Mouse (Mus musculus): Measurements from ENCODE around the gene Tmem38b. TPM values are rescaled to one million over a fixed set of nuclear protein-coding genes. Genes with fewer than 3 reads are reported as not detected.
"Not testable (repeated sequence)": the region's sequence is repeated elsewhere in the genome, so short reads cannot be mapped to it uniquely, and the experiment has no call there.

Tmem38b gene
- 19.2 to 34.4 TPM (median 29.2 TPM) in 3 replicates for total RNA-seq (2017)

DNA sequence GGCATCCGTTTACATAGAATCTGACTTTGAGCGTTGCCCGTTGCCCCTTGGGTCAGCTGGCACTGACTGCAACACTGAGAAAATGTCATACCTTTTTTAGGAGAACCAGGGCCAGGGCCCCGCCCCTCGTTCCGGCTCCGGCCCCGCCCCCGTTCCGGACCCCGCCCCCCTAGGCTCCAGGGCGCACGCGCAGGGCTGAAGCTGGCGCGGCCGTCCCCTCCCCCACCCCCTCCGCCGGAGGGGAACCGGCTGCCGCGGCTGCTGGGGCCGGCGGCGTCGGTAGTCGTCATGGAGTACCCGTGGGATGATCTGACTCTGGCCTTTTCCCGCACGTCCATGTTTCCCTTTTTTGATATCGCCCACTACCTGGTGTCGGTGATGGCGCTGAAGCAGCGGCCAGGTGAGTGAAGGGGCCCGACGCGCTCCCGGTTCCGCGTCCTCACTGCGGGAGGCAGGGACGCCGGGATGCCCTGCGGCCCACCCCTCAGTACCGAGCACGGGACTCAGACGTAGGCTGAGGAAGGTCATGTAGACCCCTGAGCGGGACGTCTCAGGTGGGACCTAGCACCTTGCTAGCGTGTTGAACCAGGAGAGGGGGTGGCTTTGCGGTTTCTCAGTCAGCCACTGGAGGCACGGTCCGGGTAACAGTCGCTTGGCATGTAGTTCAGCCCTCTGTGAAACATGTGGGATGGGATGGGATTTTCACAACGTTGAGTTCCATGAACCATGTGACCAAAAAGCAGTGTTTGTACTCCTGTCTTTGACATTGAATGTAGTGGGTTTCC is at the start of gene Tmem38b:
Gene Tmem38b, plus strand, starts transcription at position 225 of the 785 bp plus-strand sequence.
- ATAC-seq (replicated peaks; ENCODE audit: insufficient number of reproducible peaks, low FRiP score, low TSS enrichment, poor library complexity, severe bottlenecking): peak; percentile 67

DNA sequence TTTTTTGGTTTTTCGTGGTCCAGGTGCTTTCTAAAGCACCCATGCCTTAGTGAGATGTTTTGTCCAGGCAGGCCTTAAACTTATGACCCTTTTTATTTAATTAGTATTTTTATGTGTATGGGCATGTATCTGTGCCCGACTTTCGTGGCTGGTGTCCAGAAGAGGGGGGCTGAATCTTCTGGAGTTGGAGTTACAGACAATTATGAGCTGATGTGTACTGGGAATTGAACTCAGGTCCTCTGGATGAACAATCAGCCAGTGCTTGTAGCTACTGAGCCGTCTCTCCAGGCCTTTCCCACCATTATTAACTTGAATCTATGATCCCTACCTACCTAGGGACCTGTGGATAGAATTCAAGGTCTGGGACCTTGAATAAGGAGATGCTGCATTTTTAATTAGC is 44.4 kb upstream of the Tmem38b start:
- no peak for ATAC-seq (replicated peaks; ENCODE audit: insufficient number of reproducible peaks, low FRiP score, low TSS enrichment, poor library complexity, severe bottlenecking)

DNA sequence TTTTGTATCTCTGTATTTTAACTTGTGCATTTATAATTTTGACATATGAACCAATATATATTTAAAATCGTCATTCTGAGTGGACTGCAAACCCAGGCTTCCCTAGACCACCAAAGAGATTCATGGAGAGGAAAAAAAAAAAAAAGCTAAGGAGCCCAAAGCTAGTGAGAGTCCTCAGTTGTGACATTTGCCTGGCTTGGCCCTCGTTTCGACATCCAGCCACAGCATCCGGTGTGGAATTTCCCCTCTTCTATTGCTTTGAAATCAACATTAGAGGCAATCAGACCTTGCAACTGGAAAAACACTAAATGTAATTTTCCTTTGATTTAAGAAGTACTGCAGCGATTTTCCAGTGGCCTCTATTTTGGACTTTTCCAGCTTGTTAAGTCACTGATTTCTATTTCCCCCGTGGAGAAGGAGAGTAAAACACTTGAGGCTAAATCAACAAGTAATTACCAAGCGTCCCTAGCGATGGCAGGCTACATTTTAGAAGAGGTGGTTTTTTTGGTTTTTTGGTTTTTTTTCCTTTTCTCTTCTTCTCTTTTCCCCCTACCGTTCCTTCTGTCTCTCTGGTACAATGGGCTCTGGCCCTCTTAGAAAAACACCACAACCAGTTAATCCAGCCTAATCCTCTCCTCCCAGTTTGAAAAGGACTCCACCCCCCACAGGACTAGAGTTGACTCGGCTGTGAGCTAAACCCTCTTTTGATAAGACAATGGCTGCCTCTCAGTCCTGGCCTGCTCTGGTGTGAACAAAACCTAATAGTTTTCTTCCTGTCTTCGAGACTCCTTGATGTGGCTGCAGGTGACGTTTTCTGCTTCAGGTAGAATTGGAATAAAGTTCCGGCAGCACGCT is 43.4 kb upstream of the Tmem38b start:
- no peak for ATAC-seq (replicated peaks; ENCODE audit: insufficient number of reproducible peaks, low FRiP score, low TSS enrichment, poor library complexity, severe bottlenecking)

DNA sequence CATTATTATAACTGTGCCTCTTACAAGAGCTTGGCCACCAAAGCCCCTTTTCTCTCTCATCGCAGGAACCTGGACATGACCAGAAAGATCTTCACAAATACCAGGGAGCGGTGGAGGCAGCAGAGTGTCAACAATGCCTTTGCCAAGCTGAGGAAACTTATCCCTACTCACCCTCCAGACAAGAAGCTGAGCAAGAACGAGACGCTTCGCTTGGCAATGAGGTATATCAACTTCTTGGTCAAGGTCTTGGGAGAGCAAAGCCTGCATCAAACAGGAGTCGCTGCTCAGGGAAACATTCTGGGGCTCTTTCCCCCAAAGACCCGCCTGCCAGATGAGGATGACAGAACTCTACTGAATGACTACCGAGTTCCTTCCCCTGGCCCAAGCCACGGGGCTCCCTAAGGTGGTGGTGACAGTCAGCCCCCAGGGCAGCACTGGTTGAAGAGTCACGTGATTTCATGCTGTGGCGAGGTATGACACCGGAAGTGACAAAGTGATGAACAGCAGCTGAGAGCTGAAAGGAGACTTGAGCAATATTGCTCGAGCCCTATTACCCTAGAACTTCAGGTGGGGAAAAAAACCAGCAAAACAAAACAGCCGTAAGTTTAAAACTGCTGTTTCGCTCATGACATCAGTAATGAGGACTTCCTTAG is 40.0 kb upstream of the Tmem38b start:
- no peak for ATAC-seq (replicated peaks; ENCODE audit: insufficient number of reproducible peaks, low FRiP score, low TSS enrichment, poor library complexity, severe bottlenecking)

DNA sequence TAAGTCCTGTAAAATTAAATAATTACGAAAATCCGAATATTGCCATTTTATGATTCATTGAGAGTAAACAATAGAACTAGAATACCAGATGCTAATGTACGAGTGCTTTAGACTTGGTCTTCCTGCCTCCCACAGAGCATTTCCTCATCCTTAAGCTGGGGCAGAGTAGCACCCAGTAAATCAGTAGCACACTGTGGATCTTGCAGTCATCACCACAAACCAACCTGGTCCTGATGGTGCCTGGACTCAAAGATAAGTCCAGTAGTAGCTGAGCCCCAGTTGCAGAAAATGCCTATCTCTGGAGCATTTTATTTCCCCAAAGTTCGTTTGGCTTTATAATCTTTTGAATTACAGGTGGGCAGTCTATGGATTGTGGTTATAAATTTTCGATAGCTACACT is 39.0 kb upstream of the Tmem38b start:
- no peak for ATAC-seq (replicated peaks; ENCODE audit: insufficient number of reproducible peaks, low FRiP score, low TSS enrichment, poor library complexity, severe bottlenecking)

DNA sequence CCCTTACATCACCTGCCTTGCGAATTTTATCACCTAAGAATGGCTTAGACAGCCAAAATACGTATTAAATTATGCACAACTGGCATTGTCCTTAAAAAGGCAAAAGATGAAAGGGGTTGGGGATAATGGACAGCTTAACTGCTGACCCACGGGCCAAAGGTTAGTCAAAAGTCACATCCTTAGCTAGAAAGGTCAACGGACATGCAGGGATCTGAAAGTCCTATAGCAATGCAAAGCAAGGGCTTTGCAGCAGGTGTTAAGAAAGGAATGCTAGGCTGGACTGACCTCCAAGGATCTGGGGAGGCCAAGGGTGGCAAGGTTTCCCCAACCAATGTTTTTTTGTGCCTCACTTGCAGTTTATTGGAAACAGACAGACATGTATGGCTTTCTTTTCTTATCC is 36.5 kb upstream of the Tmem38b start:
- ATAC-seq (replicated peaks; ENCODE audit: insufficient number of reproducible peaks, low FRiP score, low TSS enrichment, poor library complexity, severe bottlenecking): no peak

DNA sequence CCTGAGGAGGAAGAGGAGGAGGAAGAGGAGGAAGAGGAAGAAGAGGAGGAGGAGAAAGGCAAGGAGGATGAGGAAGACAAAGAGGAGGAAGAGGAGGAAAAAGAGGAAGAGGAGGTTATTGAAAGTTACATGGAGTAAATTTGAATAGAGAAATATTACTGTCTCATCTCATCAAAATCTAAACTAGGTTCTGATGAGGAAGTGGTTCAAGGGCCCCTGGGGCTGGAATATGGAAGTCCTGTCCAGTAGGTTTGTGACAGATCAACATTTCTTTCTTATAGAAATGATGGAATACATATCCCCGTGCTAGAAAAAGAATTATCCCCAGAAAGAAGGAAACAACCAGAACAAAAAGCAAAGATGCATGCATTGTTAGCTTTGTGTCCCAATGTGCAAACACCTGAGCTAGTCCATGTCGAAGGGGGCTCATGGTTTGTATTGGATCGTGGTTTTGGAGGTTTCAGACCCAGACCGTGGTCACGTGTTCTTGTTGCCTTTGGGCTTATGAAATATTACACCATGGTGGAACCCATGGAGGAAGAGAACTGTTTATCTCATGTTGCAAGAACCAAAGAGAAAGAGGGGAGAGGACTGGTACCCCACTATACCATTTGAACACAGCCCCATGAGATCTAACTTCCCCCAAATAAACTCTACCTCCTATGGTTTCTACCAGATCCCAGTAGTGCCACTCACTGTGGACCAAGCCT is 31.4 kb upstream of the Tmem38b start:
- ATAC-seq (replicated peaks; ENCODE audit: insufficient number of reproducible peaks, low FRiP score, low TSS enrichment, poor library complexity, severe bottlenecking): peak; percentile 56; the same call in 1 of the 2 replicates

DNA sequence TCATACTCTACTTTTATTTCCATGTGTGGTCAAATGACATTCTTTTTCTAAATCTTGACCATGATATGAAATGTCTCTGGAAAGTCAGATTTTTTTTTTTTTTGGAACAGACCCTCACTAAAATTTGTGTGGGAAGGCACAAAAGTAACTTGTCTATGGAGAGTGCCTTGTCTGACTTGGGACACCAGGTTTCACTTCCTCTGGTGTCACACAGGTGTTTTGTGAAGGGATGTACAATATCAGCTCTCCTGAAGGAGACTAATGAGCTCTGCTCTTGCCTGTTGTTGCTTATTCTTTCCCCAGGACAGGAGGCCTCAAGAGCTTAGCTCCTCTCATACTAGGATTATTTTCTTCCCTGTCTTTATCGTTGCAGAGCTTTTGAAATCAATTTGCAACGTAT is 30.8 kb upstream of the Tmem38b start:
- no peak for ATAC-seq (replicated peaks; ENCODE audit: insufficient number of reproducible peaks, low FRiP score, low TSS enrichment, poor library complexity, severe bottlenecking)

DNA sequence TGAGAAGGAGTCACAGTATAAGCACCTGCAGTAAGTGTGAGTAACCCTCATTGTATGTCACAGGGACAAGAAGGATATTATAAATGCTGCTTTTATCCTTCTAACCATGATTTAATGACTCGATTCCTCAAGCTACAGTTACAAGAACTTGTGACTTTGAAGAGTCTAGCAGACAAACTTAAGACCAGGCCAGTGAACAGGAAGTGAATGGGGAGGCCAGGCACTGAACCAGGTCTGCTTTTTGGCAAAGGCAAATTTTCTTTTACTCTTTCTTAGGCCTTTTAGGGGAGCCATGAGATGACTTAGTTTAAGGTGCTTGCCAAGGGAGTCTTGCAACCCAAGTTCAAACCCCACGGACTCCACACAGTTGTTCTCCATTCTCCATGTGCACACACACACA is 30.1 kb upstream of the Tmem38b start:
- no peak for ATAC-seq (replicated peaks; ENCODE audit: insufficient number of reproducible peaks, low FRiP score, low TSS enrichment, poor library complexity, severe bottlenecking)

DNA sequence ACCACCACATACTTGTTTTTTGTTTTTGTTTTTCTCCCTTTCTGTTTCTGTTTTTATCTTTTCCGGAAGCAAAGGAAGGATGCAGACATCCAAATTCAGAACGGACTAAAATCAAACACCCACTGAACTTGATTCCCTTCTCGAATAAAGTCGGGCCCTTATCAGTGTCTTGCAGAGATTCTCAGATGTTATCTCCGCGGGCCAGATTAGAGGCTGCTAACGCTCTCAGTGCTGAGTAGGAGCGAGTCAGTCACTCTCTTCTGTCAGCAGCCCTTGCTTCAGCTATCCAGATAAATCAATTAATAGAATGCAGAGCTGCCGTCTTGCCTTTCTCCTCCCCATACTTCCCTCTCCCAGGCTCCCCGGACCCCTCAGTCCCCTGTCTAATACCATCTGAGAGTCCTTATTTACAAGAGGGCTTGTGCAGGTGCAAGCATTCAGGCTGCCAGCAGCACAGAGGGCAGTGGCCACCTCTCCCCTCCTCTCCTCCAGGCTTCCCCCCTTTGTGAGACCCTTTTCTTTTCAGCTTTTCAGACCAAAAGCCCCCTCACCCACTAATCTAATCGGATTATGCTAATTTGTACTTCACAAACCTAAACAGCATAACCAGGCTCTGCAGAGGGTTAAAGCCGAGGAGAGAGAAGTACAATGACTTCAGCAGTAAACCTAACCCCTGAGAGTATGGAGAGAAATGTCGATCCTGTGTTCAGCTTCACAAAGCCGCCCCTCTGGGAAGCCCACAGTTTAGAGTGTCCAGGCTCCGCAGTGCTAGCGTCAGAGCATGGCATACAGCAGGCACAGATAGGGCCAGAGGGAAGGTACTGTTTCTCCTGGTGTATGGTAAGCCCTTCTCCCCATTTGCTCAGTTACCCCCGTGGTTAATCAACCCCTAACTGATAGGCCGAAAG is 28.7 kb upstream of the Tmem38b start:
- no peak for ATAC-seq (replicated peaks; ENCODE audit: insufficient number of reproducible peaks, low FRiP score, low TSS enrichment, poor library complexity, severe bottlenecking)

DNA sequence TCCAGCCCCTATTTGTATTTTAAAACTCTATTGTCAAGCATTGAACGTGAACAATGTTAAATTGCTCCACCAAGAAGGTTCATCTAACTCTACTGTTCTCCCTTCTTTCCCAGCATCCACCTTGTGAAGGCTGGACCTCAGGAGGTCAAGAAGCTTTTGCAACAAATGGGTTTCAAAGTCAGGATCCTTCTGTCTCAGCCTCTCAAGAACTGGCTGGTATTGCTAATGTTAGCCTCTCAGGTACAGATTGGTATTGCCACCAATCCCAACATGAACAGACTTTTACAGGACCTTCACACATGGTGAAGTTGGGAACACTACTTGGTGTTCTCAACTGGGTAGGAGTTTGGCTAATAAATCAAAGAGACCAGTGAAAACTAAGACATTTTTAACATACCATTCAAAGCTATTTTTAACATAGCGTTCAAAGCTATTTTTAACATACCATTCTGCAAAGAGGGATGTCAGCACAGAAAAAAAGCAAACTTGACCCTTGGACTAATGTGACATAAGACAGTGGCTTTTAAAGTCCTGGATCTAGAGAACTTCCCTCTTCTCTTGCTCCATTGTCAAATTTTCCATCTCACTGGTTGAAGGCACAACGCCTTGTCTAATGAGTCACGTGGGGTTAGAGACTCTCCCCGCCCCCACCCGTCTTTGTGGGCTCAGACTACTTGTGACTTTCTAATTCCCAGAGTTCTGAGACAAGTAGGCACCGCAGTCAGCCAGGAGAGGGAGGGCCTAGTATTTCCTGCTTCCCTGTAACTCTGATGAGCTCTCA is 26.8 kb upstream of the Tmem38b start:
- peak; percentile 50 for ATAC-seq (replicated peaks; ENCODE audit: insufficient number of reproducible peaks, low FRiP score, low TSS enrichment, poor library complexity, severe bottlenecking)

DNA sequence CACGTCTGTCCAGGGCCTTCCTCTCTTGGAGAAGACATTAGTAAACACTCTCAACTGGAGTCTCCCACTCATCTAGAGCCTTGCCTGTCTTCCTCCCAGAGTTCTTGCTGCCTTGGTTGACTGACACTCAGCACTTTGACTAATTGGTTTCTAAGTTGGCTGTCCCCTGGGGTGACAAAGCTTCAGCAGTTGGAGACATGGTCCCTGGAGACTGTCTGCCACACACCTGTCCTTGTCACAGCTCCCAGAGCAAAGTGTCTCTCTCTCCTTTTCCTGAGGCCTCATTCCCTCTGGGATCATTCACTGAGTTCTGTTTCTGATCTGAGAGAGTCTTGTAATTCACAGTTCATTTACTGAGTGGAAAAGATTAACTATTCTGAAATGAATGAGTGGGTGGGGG is 26.1 kb upstream of the Tmem38b start:
- no peak for ATAC-seq (replicated peaks; ENCODE audit: insufficient number of reproducible peaks, low FRiP score, low TSS enrichment, poor library complexity, severe bottlenecking)

DNA sequence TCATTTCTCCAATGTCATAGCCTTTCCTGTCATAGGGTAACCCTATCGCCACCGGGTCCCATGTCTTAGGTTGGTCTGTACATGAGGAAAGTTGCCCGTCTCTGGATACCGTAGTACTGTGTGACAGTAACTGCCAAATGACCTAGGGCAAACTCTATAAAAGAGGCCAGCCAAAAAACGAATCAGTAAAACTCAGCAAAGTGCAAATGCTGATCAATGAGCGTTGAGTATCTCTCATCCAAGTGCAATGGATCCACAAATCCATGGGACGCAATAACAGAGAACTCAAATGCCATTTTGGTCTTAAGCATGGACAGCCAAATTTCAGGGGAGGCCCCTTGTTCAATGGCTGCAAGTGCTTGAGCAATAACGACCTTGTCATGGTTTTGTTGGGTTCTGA is 22.2 kb upstream of the Tmem38b start:
- ATAC-seq (replicated peaks; ENCODE audit: insufficient number of reproducible peaks, low FRiP score, low TSS enrichment, poor library complexity, severe bottlenecking): not testable (repeated sequence)

DNA sequence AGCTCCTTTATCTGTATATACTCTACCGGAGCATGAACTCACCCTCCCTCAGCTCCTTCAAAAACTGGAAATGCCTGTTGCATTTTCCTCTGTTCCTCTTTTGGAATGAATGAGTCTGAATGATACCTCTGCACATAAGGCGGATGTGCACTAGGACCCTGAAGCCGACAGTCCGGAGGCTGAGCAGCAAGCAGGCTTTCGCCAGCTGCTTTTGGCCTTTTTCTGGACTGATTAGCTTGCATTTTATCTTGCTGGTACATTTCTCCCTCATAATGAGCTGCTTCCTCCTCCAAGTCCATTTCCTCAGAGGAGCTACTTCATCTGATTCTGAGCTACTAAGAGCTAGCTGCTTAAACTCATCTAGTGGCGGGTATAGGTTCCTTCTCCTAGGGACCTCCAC is 19.4 kb upstream of the Tmem38b start:
- not testable (repeated sequence) for ATAC-seq (replicated peaks; ENCODE audit: insufficient number of reproducible peaks, low FRiP score, low TSS enrichment, poor library complexity, severe bottlenecking)

DNA sequence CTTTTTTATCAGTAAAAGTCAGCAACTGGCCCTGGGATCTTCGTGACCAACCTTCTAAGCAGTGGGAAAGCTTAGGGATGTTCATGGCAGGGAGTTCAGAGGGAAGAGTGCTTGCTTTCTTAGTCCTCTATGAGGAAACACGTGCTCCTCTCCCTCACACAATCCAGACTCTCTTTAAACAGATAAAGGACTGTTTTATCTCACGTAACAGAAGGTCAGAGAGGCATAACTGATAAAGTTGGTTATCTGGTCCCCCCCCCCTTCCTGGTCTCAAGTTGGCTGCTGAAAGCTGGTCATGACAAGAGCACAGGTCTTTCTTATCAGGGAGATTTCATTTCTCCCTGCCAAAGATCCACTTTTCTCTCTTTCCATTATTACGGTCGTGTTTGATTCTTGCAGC is 7.5 kb upstream of the Tmem38b start:
- ATAC-seq (replicated peaks; ENCODE audit: insufficient number of reproducible peaks, low FRiP score, low TSS enrichment, poor library complexity, severe bottlenecking): no peak

DNA sequence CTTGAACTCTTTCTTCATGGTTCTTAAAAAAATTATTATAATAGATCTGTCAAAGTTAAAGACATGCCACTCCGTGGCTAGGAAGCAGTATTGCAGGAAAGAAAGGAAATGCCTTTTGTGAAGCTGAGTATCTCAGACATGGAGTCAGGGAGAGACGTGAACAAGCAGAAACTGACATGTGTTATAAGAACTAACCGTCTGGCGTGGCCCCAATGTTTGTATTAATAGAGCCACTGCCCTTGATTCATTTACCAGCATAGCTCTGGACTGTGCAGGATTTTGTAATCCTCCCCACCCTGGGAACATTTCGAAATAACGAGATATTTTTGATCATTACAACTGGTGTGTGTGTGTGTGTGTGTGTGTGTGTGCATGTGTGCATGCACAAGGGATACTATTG is 2.1 kb upstream of the Tmem38b start:
- ATAC-seq (replicated peaks; ENCODE audit: insufficient number of reproducible peaks, low FRiP score, low TSS enrichment, poor library complexity, severe bottlenecking): no peak; the same call in 1 of the 2 replicates

DNA sequence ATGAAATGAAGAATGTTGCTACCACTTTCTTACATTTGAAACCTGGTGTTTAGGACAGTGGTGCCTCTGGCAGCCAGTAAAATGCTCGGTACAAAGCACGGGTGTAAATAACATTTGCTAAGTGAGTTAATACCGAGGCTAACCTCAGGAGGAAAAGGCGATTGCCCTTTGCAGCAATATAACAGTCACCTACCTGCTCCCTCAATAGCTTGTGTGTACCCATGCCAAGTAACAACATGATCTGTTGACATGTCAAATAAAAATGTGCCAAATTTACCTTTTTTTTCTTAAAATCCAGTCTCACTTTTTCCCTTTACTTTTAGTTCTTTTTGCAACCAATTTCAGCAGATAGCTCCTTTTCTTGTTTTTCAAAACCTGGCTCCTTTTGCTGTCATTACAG is 1.0 kb upstream of the Tmem38b start:
- ATAC-seq (replicated peaks; ENCODE audit: insufficient number of reproducible peaks, low FRiP score, low TSS enrichment, poor library complexity, severe bottlenecking): no peak

Data from monocyte, adult 5-6 weeks (primary cell).